Mouse (Mus musculus) lung, adult 2 months (tissue): Measurements from ENCODE around the gene Gm4922.

ENCODE experiments used
- CTCF ChIP-seq: fragments of 200-500 bp; IDR thresholded peaks from 2 replicates; pipeline ENCODE4 v1.5.1; 2011; ENCODE audit warnings: mild to moderate bottlenecking, low read length, control low read depth; ENCODE audit not compliant: insufficient read depth
- POLR2A ChIP-seq: fragments of 200-500 bp; IDR thresholded peaks from 2 replicates; pipeline ENCODE4 v1.6.1; 2011; ENCODE audit warnings: low read depth, mild to moderate bottlenecking, control low read depth, low read length, borderline replicate concordance; ENCODE audit errors: extremely low read depth

DNA sequence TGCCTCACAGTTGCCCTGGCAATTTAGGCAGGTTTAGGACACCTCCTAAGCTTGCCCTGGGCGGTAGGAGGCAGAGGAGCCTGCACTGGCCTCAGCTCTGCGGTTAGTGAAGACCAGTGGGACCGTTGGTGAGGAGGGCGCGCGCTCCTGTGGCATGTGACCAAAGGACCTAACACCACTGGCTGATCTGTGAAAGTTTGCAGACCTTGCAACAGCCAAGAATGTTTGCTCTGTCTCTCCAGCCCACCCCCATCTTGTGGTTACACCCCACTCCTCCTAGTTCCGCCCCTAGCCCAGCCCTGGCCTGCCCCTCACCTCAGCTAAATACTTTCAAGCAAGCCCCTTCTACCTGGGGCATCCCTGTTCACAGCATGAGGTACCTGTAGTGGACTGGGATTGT lies 45.2 kb upstream of the Gm4922 start:
- TF ChIP-seq POLR2A = no peak
- no peak for TF ChIP-seq CTCF
